Mouse (Mus musculus): ENCODE data around the gene Gtpbp4. TPM values are rescaled to one million over a fixed set of nuclear protein-coding genes. Genes with fewer than 3 reads are reported as not detected.

Gene Gtpbp4
- polyA plus RNA-seq, 1 experiment from 2014 or later = 51.9 TPM

- ATAC-seq (ENCODE audit: insufficient number of reproducible peaks, insufficient read depth, low FRiP score, low read depth) = no peak
- Histone ChIP-seq H3K36me3 (ENCODE audit: control insufficient read depth, insufficient read depth, low read length) (no peaks in the 10 kb centered on the region), H3K4me3 (ENCODE audit: control insufficient read depth in 1 of 2, insufficient read depth in 1 of 2, low read depth in 1 of 2, low read length in 2 of 2) (no peak overlapping the region), H3K27ac (replicated peaks in 1 of 2; ENCODE audit: control insufficient read depth in 1 of 2, insufficient read depth in 1 of 2, low read depth in 2 of 2, low read length in 2 of 2) (no peak overlapping the region), H3K9me3 (ENCODE audit: control insufficient read depth, low read length) (no peaks in the 10 kb centered on the region), H3K4me1 (ENCODE audit: control insufficient read depth in 2 of 2, insufficient read depth in 2 of 2, low read length in 2 of 2) (peaks cover 1 to 2% of the 10 kb centered on the region in 2 experiments; a peak in 2 of 4 replicates), H3K9ac (ENCODE audit: low read length) (no peak overlapping the region), H3K4me2 (ENCODE audit: low read length) (no peak overlapping the region), H3K27me3 (ENCODE audit: control insufficient read depth, insufficient read depth, low read length) (no peaks in the 10 kb centered on the region)
- 82% methylated on average over 1 of the region's 1 CpGs for WGBS
Measured at GRCm38 (mm10) chr13:9022623-9023022, 26.7 kb upstream of the Gtpbp4 start.

- no peaks in the 10 kb centered on the region for H3K36me3 ChIP-seq (ENCODE audit: control insufficient read depth, insufficient read depth, low read length)
- H3K9me3 ChIP-seq (ENCODE audit: control insufficient read depth, low read length) = no peaks in the 10 kb centered on the region
- H3K4me2 ChIP-seq (ENCODE audit: low read length) = no peak overlapping the region
- no peaks in the 10 kb centered on the region for H3K27me3 ChIP-seq (ENCODE audit: control insufficient read depth, insufficient read depth, low read length)
- H3K9ac ChIP-seq (ENCODE audit: low read length) = no peak overlapping the region
- no peak overlapping the region for H3K27ac ChIP-seq (replicated peaks in 1 of 2; ENCODE audit: control insufficient read depth in 1 of 2, insufficient read depth in 1 of 2, low read depth in 2 of 2, low read length in 2 of 2)
- WGBS = 72% methylated on average over 7 of the region's 7 CpGs
- no peaks in the 10 kb centered on the region for H3K4me1 ChIP-seq (ENCODE audit: control insufficient read depth in 2 of 2, insufficient read depth in 2 of 2, low read length in 2 of 2)
- no peak for ATAC-seq (ENCODE audit: insufficient number of reproducible peaks, insufficient read depth, low FRiP score, low read depth)
- H3K4me3 ChIP-seq (ENCODE audit: control insufficient read depth in 1 of 2, insufficient read depth in 1 of 2, low read depth in 1 of 2, low read length in 2 of 2) = no peak overlapping the region
Measured at GRCm38 (mm10) chr13:9021556-9021955, 25.7 kb upstream of the Gtpbp4 start.

GRCm38 (mm10) chr13:9019713-9020112 lies 23.8 kb upstream of the Gtpbp4 start:
- no peak overlapping the region for H3K27ac ChIP-seq (replicated peaks in 1 of 2; ENCODE audit: control insufficient read depth in 1 of 2, insufficient read depth in 1 of 2, low read depth in 2 of 2, low read length in 2 of 2)
- no peak overlapping the region for H3K4me2 ChIP-seq (ENCODE audit: low read length)
- no peak overlapping the region for H3K9ac ChIP-seq (ENCODE audit: low read length)
- no peaks in the 10 kb centered on the region for H3K36me3 ChIP-seq (ENCODE audit: control insufficient read depth, insufficient read depth, low read length)
- no peak for ATAC-seq (ENCODE audit: insufficient number of reproducible peaks, insufficient read depth, low FRiP score, low read depth)
- no peaks in the 10 kb centered on the region for H3K9me3 ChIP-seq (ENCODE audit: control insufficient read depth, low read length)
- WGBS = 71% methylated on average over 4 of the region's 4 CpGs
- H3K27me3 ChIP-seq (ENCODE audit: control insufficient read depth, insufficient read depth, low read length) = no peaks in the 10 kb centered on the region
- no peak overlapping the region for H3K4me3 ChIP-seq (ENCODE audit: control insufficient read depth in 1 of 2, insufficient read depth in 1 of 2, low read depth in 1 of 2, low read length in 2 of 2)
- no peaks in the 10 kb centered on the region for H3K4me1 ChIP-seq (ENCODE audit: control insufficient read depth in 2 of 2, insufficient read depth in 2 of 2, low read length in 2 of 2)

- no peak overlapping the region for H3K9ac ChIP-seq (ENCODE audit: low read length)
- WGBS = 64% methylated on average over 2 of the region's 2 CpGs
- H3K27me3 ChIP-seq (ENCODE audit: control insufficient read depth, insufficient read depth, low read length) = no peaks in the 10 kb centered on the region
- no peak overlapping the region for H3K27ac ChIP-seq (replicated peaks in 1 of 2; ENCODE audit: control insufficient read depth in 1 of 2, insufficient read depth in 1 of 2, low read depth in 2 of 2, low read length in 2 of 2)
- ATAC-seq (ENCODE audit: insufficient number of reproducible peaks, insufficient read depth, low FRiP score, low read depth) = no peak
- no peak overlapping the region for H3K4me2 ChIP-seq (ENCODE audit: low read length)
- no peaks in the 10 kb centered on the region for H3K4me1 ChIP-seq (ENCODE audit: control insufficient read depth in 2 of 2, insufficient read depth in 2 of 2, low read length in 2 of 2)
- no peak overlapping the region for H3K4me3 ChIP-seq (ENCODE audit: control insufficient read depth in 1 of 2, insufficient read depth in 1 of 2, low read depth in 1 of 2, low read length in 2 of 2)
- H3K9me3 ChIP-seq (ENCODE audit: control insufficient read depth, low read length) = no peaks in the 10 kb centered on the region
- H3K36me3 ChIP-seq (ENCODE audit: control insufficient read depth, insufficient read depth, low read length) = no peaks in the 10 kb centered on the region
Measured at GRCm38 (mm10) chr13:9018974-9019587, 23.2 kb upstream of the Gtpbp4 start.

GRCm38 (mm10) chr13:9017190-9017589 lies 21.3 kb upstream of the Gtpbp4 start:
- Histone ChIP-seq H3K9me3 (ENCODE audit: control insufficient read depth, low read length) (no peaks in the 10 kb centered on the region), H3K27ac (replicated peaks in 1 of 2; ENCODE audit: control insufficient read depth in 1 of 2, insufficient read depth in 1 of 2, low read depth in 2 of 2, low read length in 2 of 2) (no peak overlapping the region), H3K4me3 (ENCODE audit: control insufficient read depth in 1 of 2, insufficient read depth in 1 of 2, low read depth in 1 of 2, low read length in 2 of 2) (no peak overlapping the region), H3K36me3 (ENCODE audit: control insufficient read depth, insufficient read depth, low read length) (no peaks in the 10 kb centered on the region), H3K4me1 (ENCODE audit: control insufficient read depth in 2 of 2, insufficient read depth in 2 of 2, low read length in 2 of 2) (no peaks in the 10 kb centered on the region), H3K4me2 (ENCODE audit: low read length) (no peak overlapping the region), H3K9ac (ENCODE audit: low read length) (no peak overlapping the region), H3K27me3 (ENCODE audit: control insufficient read depth, insufficient read depth, low read length) (no peaks in the 10 kb centered on the region)
- WGBS = 9% methylated on average over 8 of the region's 8 CpGs
- no peak for ATAC-seq (ENCODE audit: insufficient number of reproducible peaks, insufficient read depth, low FRiP score, low read depth)

GRCm38 (mm10) chr13:9014431-9014830 lies 18.5 kb upstream of the Gtpbp4 start:
- ATAC-seq (ENCODE audit: insufficient number of reproducible peaks, insufficient read depth, low FRiP score, low read depth) = no peak
- H3K27me3 ChIP-seq (ENCODE audit: control insufficient read depth, insufficient read depth, low read length) = no peaks in the 10 kb centered on the region
- no peak overlapping the region for H3K27ac ChIP-seq (replicated peaks in 1 of 2; ENCODE audit: control insufficient read depth in 1 of 2, insufficient read depth in 1 of 2, low read depth in 2 of 2, low read length in 2 of 2)
- no peak overlapping the region for H3K4me2 ChIP-seq (ENCODE audit: low read length)
- no peak overlapping the region for H3K9ac ChIP-seq (ENCODE audit: low read length)
- no peaks in the 10 kb centered on the region for H3K9me3 ChIP-seq (ENCODE audit: control insufficient read depth, low read length)
- 9% methylated on average over 3 of the region's 3 CpGs for WGBS
- H3K4me1 ChIP-seq (ENCODE audit: control insufficient read depth in 2 of 2, insufficient read depth in 2 of 2, low read length in 2 of 2) = no peaks in the 10 kb centered on the region
- no peak overlapping the region for H3K4me3 ChIP-seq (ENCODE audit: control insufficient read depth in 1 of 2, insufficient read depth in 1 of 2, low read depth in 1 of 2, low read length in 2 of 2)
- H3K36me3 ChIP-seq (ENCODE audit: control insufficient read depth, insufficient read depth, low read length) = no peaks in the 10 kb centered on the region

- no peaks in the 10 kb centered on the region for H3K27me3 ChIP-seq (ENCODE audit: control insufficient read depth, insufficient read depth, low read length)
- H3K9me3 ChIP-seq (ENCODE audit: control insufficient read depth, low read length) = no peaks in the 10 kb centered on the region
- no peak overlapping the region for H3K4me2 ChIP-seq (ENCODE audit: low read length)
- no peak overlapping the region for H3K4me3 ChIP-seq (ENCODE audit: control insufficient read depth in 1 of 2, insufficient read depth in 1 of 2, low read depth in 1 of 2, low read length in 2 of 2)
- 83% methylated on average over 1 of the region's 1 CpGs for WGBS
- H3K9ac ChIP-seq (ENCODE audit: low read length) = no peak overlapping the region
- no peaks in the 10 kb centered on the region for H3K36me3 ChIP-seq (ENCODE audit: control insufficient read depth, insufficient read depth, low read length)
- ATAC-seq (ENCODE audit: insufficient number of reproducible peaks, insufficient read depth, low FRiP score, low read depth) = no peak
- no peak overlapping the region for H3K27ac ChIP-seq (replicated peaks in 1 of 2; ENCODE audit: control insufficient read depth in 1 of 2, insufficient read depth in 1 of 2, low read depth in 2 of 2, low read length in 2 of 2)
- H3K4me1 ChIP-seq (ENCODE audit: control insufficient read depth in 2 of 2, insufficient read depth in 2 of 2, low read length in 2 of 2) = no peaks in the 10 kb centered on the region
Measured at GRCm38 (mm10) chr13:9013483-9013882, 17.6 kb upstream of the Gtpbp4 start.
